Mouse (Mus musculus): ENCODE measurements around the gene Foxe1. TPM values are rescaled to one million over a fixed set of nuclear protein-coding genes. Genes with fewer than 3 reads are reported as not detected.

Gene Foxe1
- polyA plus RNA-seq, 1 experiment from 2014 or later, result not detected

DNA sequence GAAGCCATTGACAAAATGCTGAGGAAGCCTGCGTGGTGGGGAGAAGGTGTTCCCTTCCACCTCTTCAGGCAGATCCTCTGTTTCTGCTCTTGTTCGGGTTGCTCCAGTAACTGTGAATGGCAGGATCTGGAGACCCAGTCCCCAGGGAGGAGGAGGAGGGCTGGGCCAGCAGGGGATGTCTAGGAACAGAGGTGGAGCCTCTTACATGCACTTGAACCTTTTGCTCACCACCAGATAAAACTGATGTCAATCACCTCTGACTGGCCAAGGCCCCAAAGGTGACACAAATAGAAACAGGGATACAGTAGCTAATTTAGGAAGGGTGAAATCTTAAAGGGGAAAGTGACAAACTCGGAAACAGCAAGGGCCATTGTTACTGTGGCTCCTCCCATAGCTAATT is 5.4 kb upstream of the Foxe1 start:
- CTCF ChIA-PET, result no interaction called here
- DNase-seq (ENCODE audit: low read depth, low spot score), result no peak
- ATAC-seq, result no peak
- POLR2A ChIA-PET, result no interaction called here
- in situ Hi-C loops (cut with MboI; ENCODE audit: low pct_unique_long_range_greater_than_20kb), result no loop called here
- no peak for TF ChIP-seq CTCF (IDR thresholded peaks at IDR 0.05)
- H3K27me3 ChIP-seq, result peaks cover 8% of the 10 kb centered on the region

DNA sequence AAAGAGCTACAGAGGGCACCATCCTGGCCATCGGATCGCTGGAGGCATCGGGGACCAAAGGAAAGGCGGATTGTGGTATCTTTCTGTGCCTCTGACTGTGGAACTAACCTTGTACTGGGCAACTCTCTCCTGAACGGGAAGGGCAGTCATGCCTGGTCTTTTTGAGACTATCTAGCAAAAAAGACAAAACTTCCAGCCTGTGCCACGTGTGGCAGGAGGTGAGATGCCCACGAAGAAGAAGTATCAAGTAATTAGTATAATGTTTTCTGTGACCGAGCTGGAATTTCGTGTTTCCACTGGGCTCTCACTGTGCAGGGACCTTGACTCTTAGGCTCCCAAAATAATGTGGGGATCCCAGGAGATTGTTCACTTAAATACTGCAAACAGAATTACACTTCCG is 4.4 kb upstream of the Foxe1 start:
- ChIA-PET CTCF (no interaction called here), POLR2A (no interaction called here)
- DNase-seq (ENCODE audit: low read depth, low spot score) (no peak), ATAC-seq (no peak)
- in situ Hi-C loops (cut with MboI; ENCODE audit: low pct_unique_long_range_greater_than_20kb), result no loop called here
- TF ChIP-seq CTCF (IDR thresholded peaks at IDR 0.05), result no peak
- H3K27me3 ChIP-seq, result peaks cover 10% of the 10 kb centered on the region

DNA sequence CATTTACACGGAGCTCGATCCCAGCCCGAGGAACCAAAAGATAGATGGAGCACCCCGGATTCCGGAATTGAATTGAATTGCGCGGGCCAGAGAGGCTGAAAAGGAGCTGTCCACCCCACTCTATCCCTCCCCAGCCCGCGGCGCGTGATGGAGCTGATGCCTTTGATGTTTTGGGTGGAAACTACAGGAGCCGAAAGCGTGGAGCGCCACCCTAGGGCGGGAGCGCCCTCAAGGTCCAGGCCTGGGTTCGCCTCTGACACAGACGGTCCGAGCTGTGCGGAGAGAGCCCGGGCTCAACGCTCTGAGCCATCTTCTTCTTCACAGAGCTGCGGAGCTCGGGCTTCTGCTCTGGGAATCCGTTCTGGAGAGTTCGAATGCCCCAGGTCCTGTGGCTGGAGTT is 3.8 kb upstream of the Foxe1 start:
- ChIA-PET CTCF (interaction anchor here (1.7 kb wide), 1 partner anchor 17 kb away, joined by 4 read pairs; no protein-coding TSS in a partner anchor), POLR2A (no interaction called here)
- TF ChIP-seq CTCF (IDR thresholded peaks at IDR 0.05), result no peak
- in situ Hi-C loops (cut with MboI; ENCODE audit: low pct_unique_long_range_greater_than_20kb), result no loop called here
- DNase-seq (ENCODE audit: low read depth, low spot score), result no peak
- ATAC-seq, result no peak
- H3K27me3 ChIP-seq, result peaks cover 5% of the 10 kb centered on the region

DNA sequence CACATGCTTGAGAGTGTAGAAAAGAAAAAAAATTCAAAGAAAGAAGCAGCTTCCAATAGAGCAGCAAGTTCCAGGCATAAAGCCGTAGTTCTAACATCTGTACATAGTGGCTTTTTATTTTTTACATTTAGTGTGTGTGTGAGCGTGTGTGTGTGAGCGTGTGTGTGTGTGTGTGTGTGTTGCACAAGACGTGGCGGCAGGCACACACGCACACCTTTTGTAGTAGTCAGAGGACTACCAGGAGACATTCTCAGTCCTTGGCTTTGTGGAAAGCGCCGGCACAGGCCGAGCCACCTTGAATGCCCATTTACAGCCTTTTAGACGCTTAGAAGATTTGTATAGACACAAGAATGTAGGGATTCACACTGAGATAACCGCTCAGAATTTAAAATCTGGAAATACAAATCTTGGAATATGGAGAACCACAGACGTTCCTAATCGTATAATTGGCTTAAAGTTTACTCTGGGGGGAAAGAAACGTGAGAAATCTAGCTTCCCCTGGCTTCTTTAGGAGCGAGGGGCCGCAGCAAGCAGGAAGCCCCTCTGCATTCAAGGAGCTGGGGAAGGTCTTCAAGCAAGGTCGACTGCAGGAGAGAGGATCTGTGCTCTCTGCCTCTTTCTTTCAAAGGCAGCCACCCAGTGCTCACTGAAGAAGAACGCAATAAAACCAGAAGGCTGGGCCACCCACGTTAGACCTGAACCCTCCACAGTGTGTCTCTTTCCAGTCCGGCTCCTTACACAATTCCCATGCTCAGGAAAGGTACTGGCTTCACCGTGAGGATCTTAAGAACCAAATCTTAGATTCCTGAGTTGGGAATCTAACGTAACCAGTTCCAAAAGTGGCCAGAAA is 1.4 kb upstream of the Foxe1 start:
- ChIA-PET CTCF (no interaction called here), POLR2A (no interaction called here)
- in situ Hi-C loops (cut with MboI; ENCODE audit: low pct_unique_long_range_greater_than_20kb), result no loop called here
- peaks cover 16% of the 10 kb centered on the region for H3K27me3 ChIP-seq
- DNase-seq (ENCODE audit: low read depth, low spot score) (no peak), ATAC-seq (no peak)
- no peak for TF ChIP-seq CTCF (IDR thresholded peaks at IDR 0.05)

DNA sequence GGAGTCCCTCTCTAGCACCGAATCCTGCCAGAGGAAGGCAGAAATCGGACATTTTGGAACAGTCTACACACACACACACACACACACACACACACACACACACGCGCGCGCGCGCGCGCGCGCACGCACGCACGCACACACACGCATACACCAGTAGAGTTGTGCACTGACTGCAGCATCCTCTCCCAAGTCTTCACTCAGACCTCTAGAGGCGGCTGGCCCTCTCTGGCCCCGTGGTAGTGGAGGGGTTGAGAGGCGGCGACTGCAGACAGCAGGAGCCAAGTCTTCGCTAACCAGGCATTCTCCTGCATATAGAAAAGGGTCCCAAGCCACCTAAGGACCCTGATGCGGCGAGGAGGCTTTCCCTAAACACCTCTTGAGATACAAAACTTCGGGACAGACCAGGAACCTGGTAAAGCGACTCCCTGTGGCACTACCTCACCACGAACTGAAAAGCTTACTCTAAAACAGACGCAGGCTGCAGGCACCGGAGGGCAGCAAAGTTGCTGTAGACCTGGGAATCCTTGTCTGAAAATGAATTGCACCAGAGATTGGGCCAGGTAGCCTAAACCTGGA is 610 bp upstream of the Foxe1 start:
- ATAC-seq (no peak), DNase-seq (ENCODE audit: low read depth, low spot score) (no peak)
- ChIA-PET POLR2A (no interaction called here), CTCF (no interaction called here)
- in situ Hi-C loops (cut with MboI; ENCODE audit: low pct_unique_long_range_greater_than_20kb), result no loop called here
- TF ChIP-seq CTCF (IDR thresholded peaks at IDR 0.05), result no peak
- peaks cover 16% of the 10 kb centered on the region for H3K27me3 ChIP-seq

DNA sequence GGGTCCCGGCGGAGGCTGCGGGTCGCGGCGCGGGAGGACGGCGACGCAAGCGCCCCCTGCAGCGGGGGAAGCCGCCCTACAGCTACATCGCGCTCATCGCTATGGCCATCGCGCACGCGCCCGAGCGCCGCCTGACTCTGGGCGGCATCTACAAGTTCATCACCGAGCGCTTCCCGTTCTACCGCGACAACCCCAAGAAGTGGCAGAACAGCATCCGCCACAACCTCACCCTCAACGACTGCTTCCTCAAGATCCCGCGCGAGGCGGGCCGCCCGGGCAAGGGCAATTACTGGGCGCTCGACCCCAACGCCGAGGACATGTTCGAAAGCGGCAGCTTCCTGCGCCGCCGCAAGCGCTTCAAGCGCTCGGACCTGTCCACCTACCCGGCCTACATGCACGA is 879 bp downstream of the Foxe1 start:
- DNase-seq (ENCODE audit: low read depth, low spot score) (no peak), ATAC-seq (no peak)
- POLR2A ChIA-PET, result no interaction called here
- in situ Hi-C loops (cut with MboI; ENCODE audit: low pct_unique_long_range_greater_than_20kb), result no loop called here
- peaks cover 20% of the 10 kb centered on the region for H3K27me3 ChIP-seq
- TF ChIP-seq CTCF (IDR thresholded peaks at IDR 0.05), result no peak
- CTCF ChIA-PET, result no interaction called here

DNA sequence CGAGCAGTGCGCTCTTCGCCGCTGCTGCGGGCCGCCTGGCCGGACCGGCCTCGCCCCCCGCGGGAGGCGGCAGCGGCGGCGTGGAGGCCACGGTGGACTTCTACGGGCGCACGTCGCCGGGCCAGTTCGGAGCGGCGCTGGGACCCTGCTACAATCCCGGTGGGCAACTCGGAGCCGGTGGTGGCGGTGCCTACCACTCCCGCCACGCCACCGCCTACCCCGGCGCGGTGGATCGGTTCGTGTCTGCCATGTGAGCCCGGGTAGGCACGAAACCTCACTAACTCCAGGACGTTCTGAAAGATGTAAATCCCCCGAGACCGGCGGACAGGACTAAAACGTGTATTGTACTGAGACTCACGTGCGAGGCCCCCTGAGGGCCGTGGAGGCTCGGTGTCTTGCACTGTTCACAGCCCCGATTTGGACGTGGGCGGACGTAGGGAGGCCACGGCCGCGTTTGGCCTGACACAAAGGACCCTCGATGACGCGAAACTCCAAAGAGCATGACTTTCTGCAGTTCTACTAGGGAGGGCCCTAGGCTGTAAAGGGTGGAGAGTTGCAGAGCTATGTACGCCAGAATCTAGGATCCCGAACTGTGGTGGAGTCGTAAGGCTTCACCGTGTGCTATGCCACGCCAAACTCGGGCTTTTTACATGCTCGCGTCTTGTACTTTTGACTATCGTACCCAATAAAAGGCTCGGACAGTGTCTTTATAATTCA is 1.8 kb downstream of the Foxe1 start:
- ChIA-PET POLR2A (no interaction called here), CTCF (no interaction called here)
- DNase-seq (ENCODE audit: low read depth, low spot score) (no peak), ATAC-seq (no peak)
- in situ Hi-C loops (cut with MboI; ENCODE audit: low pct_unique_long_range_greater_than_20kb), result no loop called here
- H3K27me3 ChIP-seq, result peaks cover 20% of the 10 kb centered on the region
- no peak for TF ChIP-seq CTCF (IDR thresholded peaks at IDR 0.05)

DNA sequence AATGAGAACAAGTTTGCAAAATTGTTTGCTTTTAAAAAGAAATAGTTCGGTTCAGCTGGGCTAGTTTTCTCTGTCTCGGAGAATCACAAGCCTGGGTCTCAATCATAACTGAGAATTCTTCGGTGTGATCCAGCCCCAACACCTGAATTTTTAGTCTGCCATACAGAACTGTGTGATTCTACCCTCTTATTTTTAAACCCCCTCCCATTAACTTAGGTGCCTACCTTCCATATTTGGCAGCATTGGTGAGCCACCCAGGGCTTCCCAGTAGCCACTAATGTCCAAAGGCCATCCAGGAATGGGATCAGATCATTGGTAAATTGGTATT is 2.3 kb downstream of the Foxe1 start:
- no peak for ATAC-seq
- POLR2A ChIA-PET, result no interaction called here
- peaks cover 20% of the 10 kb centered on the region for H3K27me3 ChIP-seq
- CTCF ChIA-PET, result no interaction called here
- in situ Hi-C loops (cut with MboI; ENCODE audit: low pct_unique_long_range_greater_than_20kb), result no loop called here
- DNase-seq (ENCODE audit: low read depth, low spot score), result no peak
- TF ChIP-seq CTCF (IDR thresholded peaks at IDR 0.05), result no peak

DNA sequence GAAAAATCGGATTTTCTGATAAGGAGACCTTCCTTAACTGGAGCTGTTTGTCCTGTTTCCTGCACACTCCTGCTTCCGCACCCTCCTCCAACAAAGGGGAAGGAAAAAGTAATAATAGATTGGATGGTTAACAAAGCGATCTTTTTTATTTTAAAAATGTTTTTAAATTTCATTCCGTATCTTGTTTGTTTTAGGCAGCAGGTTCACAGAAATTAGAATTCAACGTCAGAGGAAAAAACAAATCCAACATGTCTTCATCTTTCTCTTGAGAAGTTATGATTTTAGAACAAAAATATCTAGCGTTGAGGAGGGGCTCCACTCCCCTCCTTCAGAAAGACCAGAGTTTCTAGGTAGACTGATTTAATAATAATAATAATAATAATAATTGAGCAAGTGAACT is 2.8 kb downstream of the Foxe1 start:
- ATAC-seq (no peak), DNase-seq (ENCODE audit: low read depth, low spot score) (no peak)
- no peak for TF ChIP-seq CTCF (IDR thresholded peaks at IDR 0.05)
- peaks cover 20% of the 10 kb centered on the region for H3K27me3 ChIP-seq
- ChIA-PET POLR2A (no interaction called here), CTCF (interaction anchor here (0.9 kb wide), 1 partner anchor 10 kb away, joined by 3 read pairs; no protein-coding TSS in a partner anchor)
- in situ Hi-C loops (cut with MboI; ENCODE audit: low pct_unique_long_range_greater_than_20kb), result no loop called here

DNA sequence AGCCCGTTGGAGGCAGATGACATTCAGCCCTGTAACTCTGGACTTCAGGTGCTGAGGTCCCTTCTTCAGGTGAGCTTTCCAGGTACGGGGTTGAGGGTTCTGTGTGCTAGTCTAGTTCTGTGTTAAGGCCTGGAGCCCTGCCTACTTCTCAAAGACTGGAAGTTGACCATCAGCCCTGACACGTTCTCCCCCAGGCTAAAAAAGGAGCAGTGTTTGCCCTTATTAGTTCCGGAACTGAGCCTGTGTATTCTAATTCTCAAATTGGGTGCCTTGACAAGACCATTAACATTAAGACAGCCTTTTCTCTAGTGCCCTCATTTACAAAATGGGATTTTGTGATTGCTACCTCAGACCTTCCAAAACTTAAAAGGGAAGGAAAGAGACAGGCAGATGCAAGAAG is 3.7 kb downstream of the Foxe1 start:
- H3K27me3 ChIP-seq, result peaks cover 20% of the 10 kb centered on the region
- POLR2A ChIA-PET, result no interaction called here
- no peak for TF ChIP-seq CTCF (IDR thresholded peaks at IDR 0.05)
- ATAC-seq, result no peak
- CTCF ChIA-PET, result interaction anchor here (0.9 kb wide), 1 partner anchor 9 kb away, joined by 3 read pairs; no protein-coding TSS in a partner anchor
- no peak for DNase-seq (ENCODE audit: low read depth, low spot score)
- in situ Hi-C loops (cut with MboI; ENCODE audit: low pct_unique_long_range_greater_than_20kb), result no loop called here

Measured in Patski (cell line).